Mouse (Mus musculus) midbrain, embryonic 13.5 days (tissue): Measurements from ENCODE around the gene Gle1. TPM values are rescaled to one million over a fixed set of nuclear protein-coding genes. Genes with fewer than 3 reads are reported as not detected.

Experiments used
- ATAC-seq: fragments of 200-750 bp; cut with Nextera tagmentation; 2 replicates; pipeline ENCODE4 v1.8.0; 2017; ENCODE audit warnings: mild to moderate bottlenecking, moderate TSS enrichment, moderate library complexity
- H3K27ac ChIP-seq: fragments of 300-500 bp; sonication (generic); 2 replicates; pipeline ENCODE4 v1.5.1; 2015; ENCODE audit warnings: inconsistent platforms, mild to moderate bottlenecking, moderate library complexity
- H3K27me3 ChIP-seq: fragments of 300-500 bp; sonication (generic); 2 replicates; pipeline ENCODE4 v1.6.1; 2015; ENCODE audit warnings: mild to moderate bottlenecking, inconsistent platforms
- H3K36me3 ChIP-seq: fragments of 300-500 bp; sonication (generic); 2 replicates; pipeline ENCODE4 v1.6.1; 2015; ENCODE audit warnings: mild to moderate bottlenecking, inconsistent platforms
- H3K4me1 ChIP-seq: fragments of 300-500 bp; sonication (generic); replicated peaks from 2 replicates; pipeline ENCODE4 v1.6.1; 2015; ENCODE audit warnings: inconsistent platforms
- H3K4me2 ChIP-seq: fragments of 300-500 bp; sonication (generic); replicated peaks from 2 replicates; pipeline ENCODE4 v1.6.1; 2015; ENCODE audit warnings: moderate library complexity, mild to moderate bottlenecking, inconsistent platforms
- H3K4me3 ChIP-seq: fragments of 300-500 bp; sonication (generic); replicated peaks from 2 replicates; pipeline ENCODE4 v1.5.1; 2015; ENCODE audit warnings: mild to moderate bottlenecking, inconsistent platforms
- H3K9ac ChIP-seq: fragments of 300-500 bp; sonication (generic); replicated peaks from 2 replicates; pipeline ENCODE4 v1.6.1; 2015; ENCODE audit warnings: mild to moderate bottlenecking, inconsistent platforms
- H3K9me3 ChIP-seq: fragments of 300-500 bp; sonication (generic); 2 replicates; pipeline ENCODE4 v1.6.1; 2016; ENCODE audit warnings: mild to moderate bottlenecking, inconsistent platforms
- WGBS: fragments of 180-500 bp; shearing (Covaris S2); methylation state at CpG from one replicate; pipeline ENCODE4 v1.1.7; 2015; 5-methylcytosine and 5-hydroxymethylcytosine counted together
- polyA plus RNA-seq: library from polyadenylated mRNA; unstranded; fragments of >200 nt; fragmentation: Nextera tagmentation; extraction: Ambion mirVana; gene quantifications from 2 replicates; pipeline ENCODE4 v1.2.1, GENCODE M21; 2015

Gene Gle1
- polyA plus RNA-seq, 1 experiment from 2014 or later: 78.8 TPM

- Histone ChIP-seq H3K4me3 (peak overlapping the region; percentile 93), H3K36me3 (peaks cover 17% of the 10 kb centered on the region), H3K9ac (peak overlapping the region; percentile 100), H3K4me1 (peaks cover 51% of the 10 kb centered on the region), H3K9me3 (no peaks in the 10 kb centered on the region), H3K27me3 (no peaks in the 10 kb centered on the region), H3K27ac (peak overlapping the region; percentile 96), H3K4me2 (peak overlapping the region; percentile 81)
- ATAC-seq: peak; percentile 18; the same call in 1 of the 2 replicates
- WGBS: under 1% methylated on average over 21 of the region's 41 CpGs
Measured at GRCm38 (mm10) chr2:29965906-29966305, 30.7 kb downstream of the Gle1 start.

DNA sequence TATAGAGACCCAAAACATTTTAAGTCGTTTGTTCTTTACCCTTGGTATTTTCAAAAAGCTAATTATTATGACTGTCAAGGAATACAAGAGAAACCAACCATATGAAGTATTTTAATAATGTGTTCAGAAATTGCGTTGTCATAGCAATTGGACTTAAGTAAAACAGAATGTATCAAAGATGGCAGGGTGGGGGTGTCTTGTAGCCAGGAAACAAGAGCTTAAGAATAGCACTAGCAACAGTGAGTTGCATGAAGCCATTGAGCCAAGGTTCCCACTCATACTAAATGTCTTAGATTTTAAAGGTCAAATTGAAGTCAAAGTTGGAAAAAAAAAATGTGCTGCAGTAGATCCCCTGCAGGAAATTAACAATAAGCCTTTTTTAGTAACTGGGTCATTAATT is 31.6 kb downstream of the Gle1 start:
- Histone ChIP-seq H3K27ac (peak overlapping the region; percentile 96; the same call in 1 of the 2 replicates), H3K36me3 (peaks cover 17% of the 10 kb centered on the region), H3K4me3 (peak overlapping the region; percentile 93), H3K27me3 (no peaks in the 10 kb centered on the region), H3K4me2 (peak overlapping the region; percentile 81), H3K9ac (peak overlapping the region; percentile 100), H3K9me3 (no peaks in the 10 kb centered on the region), H3K4me1 (peaks cover 53% of the 10 kb centered on the region)
- ATAC-seq: no peak
- 65% methylated on average over 2 of the region's 2 CpGs for WGBS

DNA sequence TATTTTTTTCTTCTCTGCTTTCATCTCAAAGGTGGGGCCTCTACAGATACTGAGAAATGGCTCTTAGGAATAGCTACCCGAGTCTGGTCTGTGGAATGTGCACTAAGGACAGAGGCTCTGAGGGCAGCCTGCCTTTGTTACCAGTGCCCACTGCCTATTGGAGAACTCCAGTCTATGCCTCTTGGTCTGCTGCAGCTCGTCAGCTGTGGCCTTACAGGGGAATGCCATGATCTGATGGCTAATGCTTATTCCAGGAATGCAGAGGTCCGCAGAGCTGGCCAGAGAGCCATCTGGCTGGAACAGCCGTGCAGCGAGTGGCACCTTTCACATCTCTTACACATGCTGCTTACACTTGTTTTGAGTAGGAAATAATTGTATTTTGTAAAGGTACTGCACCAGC is 32.5 kb downstream of the Gle1 start:
- no peaks in the 10 kb centered on the region for H3K9me3 ChIP-seq
- peaks cover 17% of the 10 kb centered on the region for H3K36me3 ChIP-seq
- H3K4me1 ChIP-seq: peaks cover 61% of the 10 kb centered on the region
- H3K27ac ChIP-seq: no peak overlapping the region
- no peak for ATAC-seq
- peak overlapping the region; percentile 81 for H3K4me2 ChIP-seq
- H3K27me3 ChIP-seq: no peaks in the 10 kb centered on the region
- peak overlapping the region; percentile 100 for H3K9ac ChIP-seq
- 62% methylated on average over 5 of the region's 5 CpGs for WGBS
- peak overlapping the region; percentile 93 for H3K4me3 ChIP-seq

DNA sequence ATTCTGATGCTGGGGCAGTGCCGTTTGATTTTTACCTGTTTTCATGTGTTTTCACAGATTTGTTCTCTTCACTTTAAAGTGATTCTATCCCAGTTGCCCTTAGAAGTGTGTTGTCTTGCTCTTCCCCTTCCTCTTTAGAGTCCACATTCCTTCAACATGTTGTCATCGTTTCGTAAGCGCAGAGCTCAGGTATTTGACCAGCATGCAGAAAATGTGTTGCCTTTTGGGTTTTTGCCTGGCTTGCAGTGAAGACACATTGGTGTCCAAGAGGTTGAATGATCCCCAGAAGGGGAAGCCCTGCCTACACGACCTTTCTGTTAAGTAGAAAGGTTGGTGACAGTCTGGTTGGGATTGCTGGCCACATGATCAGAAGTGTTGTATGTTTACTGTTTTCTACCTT is 33.4 kb downstream of the Gle1 start:
- Histone ChIP-seq H3K4me2 (peak overlapping the region; percentile 81; the same call in 1 of the 2 replicates), H3K36me3 (peaks cover 20% of the 10 kb centered on the region), H3K4me1 (peaks cover 65% of the 10 kb centered on the region), H3K27ac (no peak overlapping the region), H3K9me3 (no peaks in the 10 kb centered on the region), H3K27me3 (no peaks in the 10 kb centered on the region), H3K9ac (peak overlapping the region; percentile 25; the same call in 1 of the 2 replicates), H3K4me3 (no peak overlapping the region)
- ATAC-seq: no peak
- WGBS: 89% methylated on average over 5 of the region's 5 CpGs

DNA sequence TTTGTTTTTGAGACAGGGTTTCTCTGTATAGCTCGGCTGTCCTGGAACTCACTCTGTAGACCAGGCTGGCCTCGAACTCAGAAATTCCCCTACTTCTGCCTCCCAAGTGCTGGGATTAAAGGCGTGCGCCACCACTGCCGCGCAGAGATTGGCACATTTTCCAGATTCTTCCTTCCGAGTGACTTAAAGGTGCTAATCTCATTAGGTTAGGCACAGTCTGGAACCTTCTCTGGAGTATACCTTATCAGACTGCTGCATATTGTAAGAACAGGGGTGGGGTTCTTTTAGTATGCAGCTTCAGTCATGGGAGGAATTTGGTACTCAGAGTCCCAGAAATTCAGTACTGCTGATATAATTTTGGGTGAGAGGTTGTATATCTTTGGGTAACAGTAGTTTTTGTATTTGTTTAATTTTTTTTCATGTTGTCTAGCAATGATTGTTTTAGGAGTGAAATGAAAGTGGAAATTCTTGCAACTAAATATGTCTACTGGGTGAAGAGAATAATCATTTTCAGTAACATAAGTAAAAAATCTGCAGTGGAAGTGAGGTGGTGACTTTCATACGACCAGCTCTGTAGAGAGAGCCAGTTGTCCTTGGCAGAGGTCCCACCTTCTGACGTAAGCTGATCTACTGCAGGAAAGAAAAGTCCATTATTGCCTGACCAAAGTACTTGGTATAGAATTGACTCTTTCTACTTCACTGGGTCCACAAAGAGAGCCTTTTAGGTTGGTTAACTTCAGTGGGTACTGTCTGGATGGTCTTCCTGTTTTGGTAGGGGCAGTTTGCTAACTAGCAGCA is 36.8 kb downstream of the Gle1 start:
- ATAC-seq: no peak
- H3K36me3 ChIP-seq: peaks cover 29% of the 10 kb centered on the region
- WGBS: 80% methylated on average over 9 of the region's 9 CpGs

GRCm38 (mm10) chr2:29973525-29973924 is 38.3 kb downstream of the Gle1 start:
- no peak overlapping the region for H3K4me2 ChIP-seq
- ATAC-seq: 0 out of 2 replicates have a peak, but pooled peaks have one; percentile 14
- peaks cover 27% of the 10 kb centered on the region for H3K36me3 ChIP-seq
- 8% methylated on average over 2 of the region's 2 CpGs for WGBS
- no peak overlapping the region for H3K27ac ChIP-seq
- no peaks in the 10 kb centered on the region for H3K9me3 ChIP-seq
- H3K4me3 ChIP-seq: no peak overlapping the region
- H3K4me1 ChIP-seq: peaks cover 33% of the 10 kb centered on the region
- no peaks in the 10 kb centered on the region for H3K27me3 ChIP-seq
- H3K9ac ChIP-seq: no peak overlapping the region

More for the DNA sequence above, 36.8 kb downstream of the Gle1 start:
- Histone ChIP-seq H3K9me3 (no peaks in the 10 kb centered on the region), H3K4me1 (peaks cover 48% of the 10 kb centered on the region), H3K4me3 (no peak overlapping the region), H3K4me2 (no peak overlapping the region), H3K9ac (no peak overlapping the region), H3K27me3 (no peaks in the 10 kb centered on the region), H3K27ac (no peak overlapping the region)

DNA sequence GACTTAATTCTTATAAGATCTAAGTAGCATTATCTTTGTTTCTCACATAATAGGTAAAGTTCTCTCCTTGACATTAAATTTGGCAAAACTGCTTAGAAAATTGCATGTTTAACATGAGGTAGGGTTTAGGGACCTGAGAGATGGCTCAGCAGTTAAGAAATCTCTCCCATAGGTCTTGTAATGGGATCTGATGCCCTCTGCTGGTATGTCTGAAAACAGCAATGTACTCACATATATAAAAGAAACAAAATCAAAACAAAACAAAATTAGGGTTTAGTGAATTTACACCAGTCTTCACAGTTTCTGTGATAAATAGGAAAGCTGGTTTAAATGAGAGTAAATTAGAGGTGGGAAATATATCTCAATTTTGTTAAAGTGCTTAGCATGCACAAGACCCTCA is 42.1 kb downstream of the Gle1 start:
- ATAC-seq: no peak
- H3K27me3 ChIP-seq: no peaks in the 10 kb centered on the region
- H3K4me1 ChIP-seq: peaks cover 15% of the 10 kb centered on the region
- no peak overlapping the region for H3K4me3 ChIP-seq
- peaks cover 53% of the 10 kb centered on the region for H3K36me3 ChIP-seq
- no peak overlapping the region for H3K27ac ChIP-seq
- H3K9me3 ChIP-seq: no peaks in the 10 kb centered on the region
- no peak overlapping the region for H3K9ac ChIP-seq
- no peak overlapping the region for H3K4me2 ChIP-seq

DNA sequence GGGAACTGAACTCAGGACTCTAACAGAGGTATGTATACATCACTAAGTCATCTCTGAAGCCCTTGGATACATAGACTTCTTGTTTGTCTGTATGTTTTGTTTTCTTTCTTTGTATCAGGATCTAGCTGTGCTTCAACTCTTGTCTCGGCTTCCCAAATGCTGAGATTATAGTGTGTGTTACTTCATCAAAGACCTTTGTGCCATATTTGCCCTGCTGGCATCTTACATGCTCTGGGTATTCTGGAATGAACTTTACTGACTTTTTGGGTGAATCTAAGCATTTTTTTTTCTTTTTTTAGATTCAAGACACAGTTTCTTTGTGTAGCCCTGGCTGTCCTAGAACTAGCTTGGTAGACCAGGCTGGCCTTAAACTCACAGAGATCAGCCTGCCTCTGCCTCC is 45.4 kb downstream of the Gle1 start:
- Histone ChIP-seq H3K27me3 (no peaks in the 10 kb centered on the region), H3K9ac (no peak overlapping the region), H3K27ac (no peak overlapping the region), H3K36me3 (peaks cover 83% of the 10 kb centered on the region), H3K9me3 (no peaks in the 10 kb centered on the region), H3K4me1 (no peaks in the 10 kb centered on the region), H3K4me3 (no peak overlapping the region), H3K4me2 (no peak overlapping the region)
- WGBS: 93% methylated on average over 1 of the region's 1 CpGs
- ATAC-seq: no peak

DNA sequence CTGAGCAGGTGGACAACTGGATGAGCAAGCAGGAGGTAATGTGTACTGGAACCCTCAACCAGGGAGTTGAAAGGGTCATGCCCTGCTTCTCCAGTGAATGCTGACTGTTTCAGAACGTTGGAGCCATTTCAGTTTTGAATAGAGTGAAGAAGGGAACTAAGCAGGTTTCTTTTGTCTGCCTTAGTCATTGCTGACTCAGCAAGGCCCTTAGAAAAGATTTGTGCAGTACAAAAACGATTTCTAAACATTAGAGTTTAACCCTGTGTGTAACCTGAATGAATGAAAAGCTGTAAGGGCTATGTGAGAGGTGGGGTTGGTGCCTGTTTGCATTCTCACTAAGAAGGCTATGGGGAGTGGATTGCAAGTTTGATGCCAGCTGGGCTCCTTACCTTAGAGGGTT is 56.7 kb downstream of the Gle1 start:
- Histone ChIP-seq H3K27me3 (no peaks in the 10 kb centered on the region), H3K4me2 (no peak overlapping the region), H3K36me3 (peaks cover 99% of the 10 kb centered on the region), H3K4me1 (no peaks in the 10 kb centered on the region), H3K27ac (no peak overlapping the region), H3K9ac (no peak overlapping the region), H3K9me3 (no peaks in the 10 kb centered on the region), H3K4me3 (no peak overlapping the region)
- WGBS: 50% methylated on average over 2 of the region's 2 CpGs
- no peak for ATAC-seq

GRCm38 (mm10) chr2:30009101-30009500 is 73.9 kb downstream of the Gle1 start:
- ATAC-seq: no peak
- 91% methylated on average over 1 of the region's 1 CpGs for whole genome bisulfite sequencing
- Histone ChIP-seq H3K9me3 (no peaks in the 10 kb centered on the region), H3K4me1 (no peaks in the 10 kb centered on the region), H3K9ac (no peak overlapping the region), H3K4me2 (no peak overlapping the region), H3K4me3 (no peak overlapping the region), H3K36me3 (peaks cover 97% of the 10 kb centered on the region), H3K27ac (no peak overlapping the region), H3K27me3 (no peaks in the 10 kb centered on the region)
